ENCODE assay signal across 8 mouse cellular contexts in genomic region chr11:4894848-4895816, GRCm38 (mm10). TPM values are rescaled to one million over a fixed set of nuclear protein-coding genes. Genes with fewer than 3 reads are reported as not detected.
DNase-seq lines count a peak whose midpoint lies in the region; ATAC-seq lines count a peak whose summit lies in the region.

TSS of gene Thoc5 (plus strand) at chr11:4895320.

- H3K9ac ChIP-seq in intestine, embryonic 14.5 days (ENCODE audit: low read length), result peak within 1 kb of the TSS; percentile 70

- H3K27ac ChIP-seq in intestine, embryonic 14.5 days (ENCODE audit: low read depth), result peak within 1 kb of the TSS; percentile 47

- ATAC-seq in intestine, embryonic 14.5 days (replicated peaks; ENCODE audit: low FRiP score, low TSS enrichment, low read depth), result peak; percentile 90

- peak; percentile 85 to 93 for DNase-seq in adrenal gland, adult (ENCODE audit: inconsistent age in 2 of 2, low spot score in 1 of 2)
- DNase-seq in embryo, embryonic 10.5 days (ENCODE audit: low spot score), result peak; percentile 91
- DNase-seq in gastrocnemius, postnatal 25 days, result peak; percentile 71
- DNase-seq in intestine, embryonic 14.5 days (ENCODE audit: low spot score), result peak; percentile 87
- peak; percentile 79 to 84 for DNase-seq in left cerebral cortex, postnatal 14 days (ENCODE audit: low spot score in 2 of 2)
- peak; percentile 88 for DNase-seq in mesoderm, embryonic 11.5 days (ENCODE audit: low read depth, low spot score)
- peak; percentile 72 to 83 for DNase-seq in right cerebral cortex, postnatal 36 days (ENCODE audit: low spot score in 2 of 2)
- DNase-seq in yolk sac, embryonic 10.5 days (ENCODE audit: low spot score), result peak; percentile 84

- no peaks in the 10 kb centered on the region for H3K27me3 ChIP-seq in intestine, embryonic 14.5 days (replicated peaks; ENCODE audit: control insufficient read depth, insufficient read depth, low read length)

- H3K36me3 ChIP-seq in intestine, embryonic 14.5 days (ENCODE audit: control insufficient read depth, insufficient read depth, low read length), result peaks cover 27% of the 10 kb centered on the region

- H3K4me2 ChIP-seq in intestine, embryonic 14.5 days (ENCODE audit: low read length), result peak within 1 kb of the TSS; percentile 67

- peaks cover 6% of the 10 kb centered on the region for H3K4me1 ChIP-seq in intestine, embryonic 14.5 days (replicated peaks; ENCODE audit: control insufficient read depth, insufficient read depth, low read length)

- intact Hi-C loops in left cerebral cortex, postnatal 14 days (cut with DNase I), result no loop called here

- H3K4me3 ChIP-seq in intestine, embryonic 14.5 days (ENCODE audit: low read depth, low read length), result peak within 1 kb of the TSS; percentile 71

- WGBS in intestine, embryonic 14.5 days, result 3% methylated on average over 52 of the region's 52 CpGs

- no peaks in the 10 kb centered on the region for H3K9me3 ChIP-seq in intestine, embryonic 14.5 days (ENCODE audit: control insufficient read depth, low read length)

RNA-seq across cellular contexts. Expression of gene Thoc5, which starts in this region (rescaled TPM):
- 10 to 100 TPM; 11.7 to 14.5 TPM for total RNA-seq in gastrocnemius, postnatal 25 days (2021)
- 38.4 and 41.6 TPM in 2 replicates for polyA plus RNA-seq in intestine, embryonic 14.5 days (2014; fragmentation: Nextera tagmentation; extraction: Ambion mirVana)
- total RNA-seq in left cerebral cortex, postnatal 14 days (2021), result 10 to 100 TPM; 35.8 to 38.3 TPM

Comparison
In these comparisons a context has a peak if more than half of its experiments do, and no peak if none do; other contexts are left out.
1. Peak in every context shown above with its lines: DNase-seq, ATAC-seq, H3K4me3 ChIP-seq and H3K27ac ChIP-seq.